Mouse (Mus musculus) myocyte (in vitro differentiated cells): Measurements from ENCODE around the gene Nrp2. TPM values are rescaled to one million over a fixed set of nuclear protein-coding genes. Genes with fewer than 3 reads are reported as not detected.
A peak's percentile ranks its signal among the peaks of the same experiment; 100 is the strongest.

Experiments used
- H3K27me3 ChIP-seq: one replicate; pipeline ENCODE4 v1.6.1; 2011; ENCODE audit not compliant: control insufficient read depth, insufficient read depth, insufficient read length
- H3K36me3 ChIP-seq: one replicate; pipeline ENCODE4 v1.6.1; 2011; ENCODE audit not compliant: control insufficient read depth, insufficient read depth
- H3K4me2 ChIP-seq: one replicate; pipeline ENCODE4 v1.6.1; 2011; ENCODE audit warnings: low read depth, control low read depth
- H3K4me3 ChIP-seq: one replicate; pipeline ENCODE4 v1.5.1; 2011; ENCODE audit warnings: mild to moderate bottlenecking, control low read depth, moderate library complexity
- H3K79me2 ChIP-seq: one replicate; pipeline ENCODE4 v1.6.1; 2011; ENCODE audit not compliant: control insufficient read depth, insufficient read depth
- H3ac ChIP-seq: one replicate; pipeline ENCODE4 v1.6.1; 2011; ENCODE audit not compliant: control insufficient read depth, insufficient read length
- CEBPB ChIP-seq: IDR thresholded peaks from 2 replicates; pipeline ENCODE4 v1.6.1; 2011; ENCODE audit warnings: mild to moderate bottlenecking, moderate library complexity; ENCODE audit not compliant: poor library complexity, insufficient read depth, severe bottlenecking
- E2F4 ChIP-seq: IDR thresholded peaks from one replicate; pipeline ENCODE4 v1.6.1; 2011; ENCODE audit warnings: mild to moderate bottlenecking, control low read depth, moderate library complexity; ENCODE audit not compliant: insufficient read depth
- MAX ChIP-seq: IDR thresholded peaks from one replicate; pipeline ENCODE4 v1.6.1; 2011; ENCODE audit warnings: low read depth, mild to moderate bottlenecking, control low read depth
- MYOD1 ChIP-seq, 3 experiments: IDR thresholded peaks; one replicate each; pipeline ENCODE4 v1.6.1; 2011; ENCODE audit warnings: control low read depth in 2 of 3, low read depth in 2 of 3, mild to moderate bottlenecking in 2 of 3, moderate library complexity in 1 of 3; ENCODE audit not compliant: insufficient read length in 2 of 3, control insufficient read depth in 1 of 3
- MYOG ChIP-seq, 3 experiments: IDR thresholded peaks; one replicate each; pipeline ENCODE4 v1.6.1; 2011; ENCODE audit warnings: control low read depth in 2 of 3, low read depth in 2 of 3, mild to moderate bottlenecking in 2 of 3; ENCODE audit not compliant: insufficient read length in 2 of 3, control insufficient read depth in 1 of 3, insufficient read depth in 1 of 3
- POLR2A ChIP-seq: IDR thresholded peaks from one replicate; pipeline ENCODE4 v1.6.1; 2011; ENCODE audit warnings: low read depth, mild to moderate bottlenecking, control low read depth, moderate library complexity; ENCODE audit not compliant: insufficient read length
- POLR2AphosphoS2 ChIP-seq: IDR thresholded peaks from one replicate; pipeline ENCODE4 v1.6.1; 2011; ENCODE audit warnings: low read depth, control low read depth; ENCODE audit not compliant: insufficient read length
- REST ChIP-seq: IDR thresholded peaks from one replicate; pipeline ENCODE4 v1.6.1; 2011; ENCODE audit warnings: mild to moderate bottlenecking, control low read depth, moderate library complexity; ENCODE audit not compliant: insufficient read depth, insufficient read length
- SRF ChIP-seq: IDR thresholded peaks from one replicate; pipeline ENCODE4 v1.6.1; 2011; ENCODE audit warnings: low read depth; ENCODE audit not compliant: control insufficient read depth, insufficient read length
- TCF12 ChIP-seq: IDR thresholded peaks from one replicate; pipeline ENCODE4 v1.6.1; 2011; ENCODE audit warnings: mild to moderate bottlenecking, control low read depth; ENCODE audit not compliant: poor library complexity, insufficient read depth, severe bottlenecking
- TCF3 ChIP-seq: IDR thresholded peaks from one replicate; pipeline ENCODE4 v1.6.1; 2011; ENCODE audit warnings: low read depth, control low read depth; ENCODE audit not compliant: insufficient read length
- USF1 ChIP-seq: IDR thresholded peaks from one replicate; pipeline ENCODE4 v1.6.1; 2011; ENCODE audit warnings: low read depth, mild to moderate bottlenecking, control low read depth, moderate library complexity
- polyA plus RNA-seq: library from polyadenylated mRNA; unstranded; fragments of >200 nt; fragmentation: generic; extraction: Trizol; gene quantifications from one replicate; pipeline ENCODE4 v1.2.1, GENCODE M21; 2012; ENCODE audit warnings: missing spikeins

Gene Nrp2
- polyA plus RNA-seq, 1 experiment: 18.3 TPM

- Histone ChIP-seq H3K4me2 (peak overlapping the region; percentile 99), H3K27me3 (no peaks in the 10 kb centered on the region), H3K36me3 (no peaks in the 10 kb centered on the region), H3K4me3 (peak overlapping the region; percentile 85), H3ac (no peak overlapping the region), H3K79me2 (peaks cover 53% of the 10 kb centered on the region)
- no peak for TF ChIP-seq REST
- no peak for TF ChIP-seq MAX
- TF ChIP-seq POLR2AphosphoS2: no peak
- no peak for TF ChIP-seq CEBPB
- TF ChIP-seq MYOD1 (IDR thresholded peaks at IDR 0.05; ENCODE audit: control insufficient read depth in 1 of 3, insufficient read length in 2 of 3, low read depth in 2 of 3): no peak
- TF ChIP-seq SRF: no peak
- no peak for TF ChIP-seq E2F4
- no peak for TF ChIP-seq TCF3
Observed at GRCm38 (mm10) chr1:62704889-62705516, 1.9 kb downstream of the Nrp2 start.

GRCm38 (mm10) chr1:62705517-62705981 lies 2.5 kb downstream of the Nrp2 start:
- Histone ChIP-seq H3K36me3 (no peaks in the 10 kb centered on the region), H3K4me3 (peak overlapping the region; percentile 85), H3K27me3 (no peaks in the 10 kb centered on the region), H3K4me2 (peak overlapping the region; percentile 99), H3K79me2 (peaks cover 58% of the 10 kb centered on the region), H3ac (peak overlapping the region; percentile 22)
- no peak for TF ChIP-seq TCF3
- TF ChIP-seq REST: no peak
- no peak for TF ChIP-seq E2F4
- TF ChIP-seq SRF: no peak

- peak; percentile 4 for TF ChIP-seq POLR2AphosphoS2
- peak; percentile 5 for TF ChIP-seq POLR2A
- TF ChIP-seq REST: no peak
- TF ChIP-seq MYOD1 (IDR thresholded peaks at IDR 0.05; ENCODE audit: control insufficient read depth in 1 of 3, insufficient read length in 2 of 3, low read depth in 2 of 3): peak in 2 of 3 experiments; percentile 53 to 64
- TF ChIP-seq TCF3: no peak
- TF ChIP-seq MYOG (IDR thresholded peaks at IDR 0.05; ENCODE audit: control insufficient read depth in 1 of 3, insufficient read depth in 1 of 3, insufficient read length in 2 of 3, low read depth in 2 of 3): peak in 2 of 3 experiments; percentile 49 to 59
- H3K27me3 ChIP-seq: no peaks in the 10 kb centered on the region
- H3K79me2 ChIP-seq: peaks cover 63% of the 10 kb centered on the region
- H3ac ChIP-seq: peak overlapping the region; percentile 22
- H3K4me2 ChIP-seq: peak overlapping the region; percentile 99
- H3K4me3 ChIP-seq: peak overlapping the region; percentile 85
- H3K36me3 ChIP-seq: no peaks in the 10 kb centered on the region
Observed at GRCm38 (mm10) chr1:62706085-62707021, 3.3 kb downstream of the Nrp2 start.

- H3K79me2 ChIP-seq: peaks cover 71% of the 10 kb centered on the region
- TF ChIP-seq USF1 (no peak), REST (no peak), SRF (no peak), MAX (no peak), POLR2AphosphoS2 (no peak), TCF3 (no peak), TCF12 (no peak), E2F4 (no peak), MYOD1 (IDR thresholded peaks at IDR 0.05; ENCODE audit: control insufficient read depth in 1 of 3, insufficient read length in 2 of 3, low read depth in 2 of 3) (no peak), CEBPB (no peak), MYOG (IDR thresholded peaks at IDR 0.05; ENCODE audit: control insufficient read depth in 1 of 3, insufficient read depth in 1 of 3, insufficient read length in 2 of 3, low read depth in 2 of 3) (no peak), POLR2A (no peak)
- H3ac ChIP-seq: peak overlapping the region; percentile 22
- H3K27me3 ChIP-seq: no peaks in the 10 kb centered on the region
- peak overlapping the region; percentile 85 for H3K4me3 ChIP-seq
- peak overlapping the region; percentile 99 for H3K4me2 ChIP-seq
- no peaks in the 10 kb centered on the region for H3K36me3 ChIP-seq
Observed at GRCm38 (mm10) chr1:62707101-62707912, 4.2 kb downstream of the Nrp2 start.
